Mouse (Mus musculus) lung, postnatal 0 days (tissue): ENCODE results near the gene Atpif1. TPM values are rescaled to one million over a fixed set of nuclear protein-coding genes. Genes with fewer than 3 reads are reported as not detected.
A peak's percentile ranks its signal among the peaks of the same experiment; 100 is the strongest.

Experiments used
- ATAC-seq: fragments of 200-750 bp; cut with Nextera tagmentation; 2 replicates; pipeline ENCODE4 v1.8.0; 2017; ENCODE audit warnings: moderate library complexity
- DNase-seq: peaks from one replicate; pipeline ENCODE4 v3.0.0-alpha.2; 2016; ENCODE audit warnings: low spot score
- H3K27ac ChIP-seq: fragments of 300-500 bp; sonication (generic); 2 replicates; pipeline ENCODE4 v1.5.1; 2014; ENCODE audit warnings: antibody characterized with exemption, mild to moderate bottlenecking, low read length, mixed read lengths
- H3K27me3 ChIP-seq: fragments of 300-500 bp; sonication (generic); replicated peaks from 2 replicates; pipeline ENCODE4 v1.6.1; 2014; ENCODE audit warnings: low read length, mixed read lengths; ENCODE audit not compliant: insufficient read depth
- H3K36me3 ChIP-seq: fragments of 300-500 bp; sonication (generic); 2 replicates; pipeline ENCODE4 v1.6.1; 2014; ENCODE audit warnings: low read length, mixed read lengths; ENCODE audit not compliant: insufficient read depth
- H3K4me1 ChIP-seq: fragments of 300-500 bp; sonication (generic); 2 replicates; pipeline ENCODE4 v1.6.1; 2014; ENCODE audit warnings: antibody characterized with exemption, low read depth, low read length, mixed read lengths; ENCODE audit not compliant: insufficient read depth
- H3K4me2 ChIP-seq: fragments of 300-500 bp; sonication (generic); replicated peaks from 2 replicates; pipeline ENCODE4 v1.6.1; 2014; ENCODE audit warnings: low read depth, mild to moderate bottlenecking, low read length, moderate library complexity, mixed read lengths
- H3K4me3 ChIP-seq: fragments of 300-500 bp; sonication (generic); 2 replicates; pipeline ENCODE4 v1.5.1; 2014; ENCODE audit warnings: low read depth, low read length
- H3K9ac ChIP-seq: fragments of 300-500 bp; sonication (generic); replicated peaks from 2 replicates; pipeline ENCODE4 v1.6.1; 2014; ENCODE audit warnings: low read depth, mild to moderate bottlenecking
- H3K9me3 ChIP-seq: fragments of 300-500 bp; sonication (generic); 2 replicates; pipeline ENCODE4 v1.6.1; 2016; ENCODE audit warnings: low read length, mixed read lengths
- CTCF ChIP-seq: IDR thresholded peaks from 2 replicates; pipeline ENCODE4 v1.5.1; 2016; ENCODE audit warnings: antibody characterized with exemption, mild to moderate bottlenecking
- EP300 ChIP-seq: IDR thresholded peaks from 2 replicates; pipeline ENCODE4 v1.6.1; 2016; ENCODE audit warnings: antibody characterized with exemption, mild to moderate bottlenecking, control low read depth
- WGBS: fragments of 180-500 bp; shearing (Covaris S2); extraction: QIAGEN DNeasy Blood & Tissue Kit; methylation state at CpG from one replicate; pipeline ENCODE4 v1.1.7; 2014; 5-methylcytosine and 5-hydroxymethylcytosine counted together
- polyA plus RNA-seq: library from polyadenylated mRNA; unstranded; fragments of >200 nt; fragmentation: Nextera tagmentation; extraction: Ambion mirVana; gene quantifications from 2 replicates; pipeline ENCODE4 v1.2.1, GENCODE M21; 2015

Gene Atpif1
- polyA plus RNA-seq, 1 experiment from 2014 or later = 732 TPM

GRCm38 (mm10) chr4:132519188-132519587 lies 14.3 kb downstream of the Atpif1 start:
- no peaks in the 10 kb centered on the region for H3K27me3 ChIP-seq
- no peaks in the 10 kb centered on the region for H3K36me3 ChIP-seq
- H3K27ac ChIP-seq = no peak overlapping the region
- peaks cover 3% of the 10 kb centered on the region; the same call in 1 of the 2 replicates for H3K4me1 ChIP-seq
- no peak for TF ChIP-seq CTCF
- no peaks in the 10 kb centered on the region for H3K9me3 ChIP-seq
- WGBS = 83% methylated on average over 3 of the region's 3 CpGs
- ATAC-seq (no peak), DNase-seq (no peak)
- no peak overlapping the region for H3K4me3 ChIP-seq
- no peak overlapping the region for H3K9ac ChIP-seq
- no peak overlapping the region for H3K4me2 ChIP-seq

GRCm38 (mm10) chr4:132518066-132518465 lies 15.4 kb downstream of the Atpif1 start:
- TF ChIP-seq CTCF = no peak
- Histone ChIP-seq H3K27me3 (no peaks in the 10 kb centered on the region), H3K36me3 (no peaks in the 10 kb centered on the region), H3K27ac (no peak overlapping the region), H3K4me3 (no peak overlapping the region), H3K9me3 (no peaks in the 10 kb centered on the region), H3K4me2 (no peak overlapping the region), H3K9ac (no peak overlapping the region), H3K4me1 (peaks cover 4% of the 10 kb centered on the region; the same call in 1 of the 2 replicates)
- ATAC-seq (no peak), DNase-seq (peak; percentile 40)
- 48% methylated on average over 8 of the region's 8 CpGs for WGBS

GRCm38 (mm10) chr4:132515369-132516155 lies 17.9 kb downstream of the Atpif1 start:
- Histone ChIP-seq H3K27me3 (no peaks in the 10 kb centered on the region), H3K36me3 (no peaks in the 10 kb centered on the region), H3K9ac (peak overlapping the region; percentile 27; the same call in 1 of the 2 replicates), H3K4me3 (peak overlapping the region; percentile 43), H3K4me1 (peaks cover 4% of the 10 kb centered on the region; the same call in 1 of the 2 replicates), H3K4me2 (peak overlapping the region; percentile 68), H3K9me3 (no peaks in the 10 kb centered on the region), H3K27ac (peak overlapping the region; percentile 77)
- peak; percentile 94 for ATAC-seq
- 20% methylated on average over 22 of the region's 22 CpGs for WGBS
- peak; percentile 100 for DNase-seq
- no peak for TF ChIP-seq CTCF
- no peak for TF ChIP-seq EP300

- Histone ChIP-seq H3K27me3 (no peaks in the 10 kb centered on the region), H3K36me3 (no peaks in the 10 kb centered on the region), H3K27ac (peak overlapping the region; percentile 77), H3K4me1 (peaks cover 4% of the 10 kb centered on the region; the same call in 1 of the 2 replicates), H3K9ac (peak overlapping the region; percentile 27; the same call in 1 of the 2 replicates), H3K4me2 (peak overlapping the region; percentile 68), H3K4me3 (peak overlapping the region; percentile 43), H3K9me3 (no peaks in the 10 kb centered on the region)
- WGBS = under 1% methylated on average over 21 of the region's 21 CpGs
- DNase-seq = peak; percentile 90
- no peak for TF ChIP-seq EP300
- peak; percentile 85 for TF ChIP-seq CTCF
- peak; percentile 31 for ATAC-seq
Measured at GRCm38 (mm10) chr4:132514555-132515135, 18.8 kb downstream of the Atpif1 start.

GRCm38 (mm10) chr4:132513395-132514273 lies 19.8 kb downstream of the Atpif1 start:
- H3K4me3 ChIP-seq = no peak overlapping the region
- no peaks in the 10 kb centered on the region for H3K27me3 ChIP-seq
- H3K9me3 ChIP-seq = no peaks in the 10 kb centered on the region
- H3K27ac ChIP-seq = no peak overlapping the region
- H3K36me3 ChIP-seq = no peaks in the 10 kb centered on the region
- TF ChIP-seq CTCF (no peak), EP300 (no peak)
- H3K9ac ChIP-seq = no peak overlapping the region
- no peak overlapping the region for H3K4me2 ChIP-seq
- DNase-seq (peak; percentile 70), ATAC-seq (no peak)
- H3K4me1 ChIP-seq = peaks cover 4% of the 10 kb centered on the region
- WGBS = 32% methylated on average over 14 of the region's 14 CpGs

- no peaks in the 10 kb centered on the region for H3K9me3 ChIP-seq
- H3K27ac ChIP-seq = no peak overlapping the region
- 71% methylated on average over 3 of the region's 3 CpGs for WGBS
- no peaks in the 10 kb centered on the region for H3K36me3 ChIP-seq
- H3K4me1 ChIP-seq = peaks cover 9% of the 10 kb centered on the region
- no peak overlapping the region for H3K4me3 ChIP-seq
- H3K4me2 ChIP-seq = no peak overlapping the region
- TF ChIP-seq CTCF (no peak), EP300 (no peak)
- ATAC-seq (no peak), DNase-seq (no peak)
- H3K27me3 ChIP-seq = no peaks in the 10 kb centered on the region
- no peak overlapping the region for H3K9ac ChIP-seq
Measured at GRCm38 (mm10) chr4:132512080-132512479, 21.4 kb downstream of the Atpif1 start.
